Mouse (Mus musculus) cortical plate, adult 2 months (tissue): ENCODE measurements around the gene Npas3. TPM values are rescaled to one million over a fixed set of nuclear protein-coding genes. Genes with fewer than 3 reads are reported as not detected.

Experiments
- H3K27ac ChIP-seq: fragments of 200-500 bp; 2 replicates; pipeline ENCODE4 v1.5.1; 2012; ENCODE audit warnings: low read length, control low read depth, inconsistent platforms; ENCODE audit not compliant: insufficient read depth
- H3K4me1 ChIP-seq: fragments of 200-500 bp; 2 replicates; pipeline ENCODE4 v1.6.1; 2011; ENCODE audit warnings: low read length; ENCODE audit not compliant: control insufficient read depth, insufficient read depth
- H3K4me3 ChIP-seq: fragments of 200-500 bp; 2 replicates; pipeline ENCODE4 v1.5.1; 2011; ENCODE audit warnings: mild to moderate bottlenecking, low read length, control low read depth; ENCODE audit not compliant: insufficient read depth
- CTCF ChIP-seq: fragments of 200-500 bp; IDR thresholded peaks from 2 replicates; pipeline ENCODE4 v1.5.1; 2011; ENCODE audit warnings: mild to moderate bottlenecking, control low read depth, low read length; ENCODE audit not compliant: insufficient read depth; ENCODE audit errors: extremely low read depth
- POLR2A ChIP-seq: fragments of 200-500 bp; IDR thresholded peaks from 2 replicates; pipeline ENCODE4 v1.6.1; 2011; ENCODE audit warnings: mild to moderate bottlenecking, low read length, control low read depth; ENCODE audit not compliant: insufficient read depth; ENCODE audit errors: extremely low read depth
- polyA plus RNA-seq: library from polyadenylated mRNA; depleted of rRNA; stranded (reverse); fragments of >200 nt; gene quantifications from 2 replicates; pipeline ENCODE4 v1.2.3, GENCODE M21; 2012

The Npas3 gene
- polyA plus RNA-seq, 1 experiment: 7.9 TPM

DNA sequence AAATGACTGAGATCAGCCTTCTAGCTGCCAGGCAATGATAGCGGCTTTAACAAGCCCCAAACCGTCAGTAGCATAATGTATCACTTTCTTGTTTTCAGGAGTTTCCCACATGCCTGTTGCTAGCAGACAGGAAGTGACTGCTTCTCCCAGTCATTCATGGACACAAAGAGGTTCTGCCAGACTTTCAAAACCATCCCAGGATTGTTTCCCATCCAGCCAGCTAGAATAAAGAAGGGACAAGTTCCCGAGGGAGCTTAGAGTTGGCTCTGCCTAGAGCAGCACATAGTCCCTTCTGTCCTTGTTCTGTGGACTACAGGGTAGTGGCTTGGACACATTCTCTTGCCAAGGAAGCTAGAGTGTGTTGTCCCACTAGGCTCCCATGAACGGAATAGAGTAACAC, 157.4 kb downstream of the Npas3 start:
- no peaks in the 10 kb centered on the region; the same call in 1 of the 2 replicates for H3K4me1 ChIP-seq
- no peak overlapping the region for H3K27ac ChIP-seq
- no peak for TF ChIP-seq CTCF
- TF ChIP-seq POLR2A: no peak
- H3K4me3 ChIP-seq: no peak overlapping the region

DNA sequence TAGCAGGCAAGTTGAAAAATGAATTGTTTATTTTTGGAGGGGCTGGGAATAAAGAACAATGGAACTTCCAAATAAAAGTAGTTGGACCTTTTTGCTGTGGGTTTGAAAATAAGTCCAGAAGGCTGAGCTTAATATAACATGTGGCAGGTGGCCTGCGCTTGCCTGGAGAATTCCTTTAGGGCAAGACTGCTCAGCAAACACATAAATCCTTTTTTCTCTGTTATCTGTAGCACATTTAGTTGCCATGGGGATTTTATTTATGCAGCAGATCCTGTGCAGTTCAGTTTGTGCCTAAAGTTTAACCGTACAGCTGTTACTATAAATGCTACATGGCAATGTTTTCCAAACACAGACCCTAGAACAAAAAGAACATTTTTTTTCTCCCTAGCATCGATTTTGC, 159.3 kb downstream of the Npas3 start:
- no peak for TF ChIP-seq POLR2A
- TF ChIP-seq CTCF: no peak
- Histone ChIP-seq H3K27ac (no peak overlapping the region), H3K4me1 (no peaks in the 10 kb centered on the region; the same call in 1 of the 2 replicates), H3K4me3 (no peak overlapping the region)

DNA sequence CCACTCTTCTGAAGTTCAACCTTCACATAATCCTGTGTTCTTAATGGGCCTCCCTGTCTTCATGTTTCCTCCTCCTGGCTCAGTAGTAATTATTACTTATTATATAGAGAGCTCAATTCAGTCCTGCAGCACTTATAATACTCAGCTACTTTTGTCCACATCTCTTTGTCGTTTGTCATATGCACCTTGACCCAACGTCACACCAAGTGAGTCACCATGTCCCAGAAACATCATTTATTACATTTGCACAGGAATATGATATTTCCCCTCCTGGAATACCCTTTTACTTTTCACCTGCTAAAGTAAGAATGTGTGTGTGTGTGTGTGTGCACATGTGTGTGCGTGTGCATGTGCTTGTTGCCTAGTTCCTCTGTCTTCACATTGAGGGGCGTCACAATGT, 161.2 kb downstream of the Npas3 start:
- Histone ChIP-seq H3K4me1 (no peaks in the 10 kb centered on the region; the same call in 1 of the 2 replicates), H3K4me3 (no peak overlapping the region), H3K27ac (no peak overlapping the region)
- TF ChIP-seq CTCF (no peak), POLR2A (no peak)

DNA sequence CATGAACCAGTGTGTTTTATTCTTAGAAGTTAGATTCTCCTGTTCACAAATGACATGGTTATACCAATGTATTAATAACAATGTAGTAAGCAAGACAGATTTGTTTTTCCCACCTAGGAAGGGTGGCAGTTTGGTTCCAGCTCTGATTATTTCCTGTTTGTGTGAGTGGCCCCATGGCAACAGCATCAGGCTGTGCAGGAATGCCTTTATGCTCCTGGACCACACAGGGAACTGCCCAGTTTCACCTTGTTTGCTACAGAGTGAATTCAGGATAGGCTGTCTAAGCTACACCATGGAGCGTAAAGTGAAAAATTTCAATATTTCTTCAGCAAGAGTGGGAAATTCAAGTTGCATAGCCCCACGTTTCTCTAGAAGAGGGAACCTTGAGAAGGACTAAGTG, 162.2 kb downstream of the Npas3 start:
- Histone ChIP-seq H3K4me1 (no peaks in the 10 kb centered on the region; the same call in 1 of the 2 replicates), H3K4me3 (no peak overlapping the region), H3K27ac (no peak overlapping the region)
- no peak for TF ChIP-seq CTCF
- no peak for TF ChIP-seq POLR2A

DNA sequence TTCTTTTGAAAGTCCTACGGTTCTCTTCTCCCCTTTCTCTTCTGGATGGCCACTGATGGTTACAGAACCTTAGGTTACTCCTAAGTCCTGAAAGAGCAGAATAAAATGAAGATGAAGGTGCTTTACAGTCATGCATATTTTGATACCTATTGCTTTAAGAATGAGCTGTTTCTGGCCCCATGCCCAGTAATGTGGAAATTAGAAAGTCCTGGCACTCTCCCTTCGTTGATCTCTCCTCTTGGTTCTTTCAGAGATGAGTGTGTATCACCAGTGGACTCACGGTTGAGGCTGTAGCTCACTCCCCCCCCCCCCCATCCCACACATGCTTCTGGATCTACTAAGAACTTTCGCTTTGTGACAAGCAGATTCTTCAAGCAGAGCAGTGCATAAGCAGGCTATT, 167.6 kb downstream of the Npas3 start:
- Histone ChIP-seq H3K27ac (no peak overlapping the region), H3K4me3 (no peak overlapping the region), H3K4me1 (peaks cover 4% of the 10 kb centered on the region)
- TF ChIP-seq CTCF: no peak
- TF ChIP-seq POLR2A: no peak

DNA sequence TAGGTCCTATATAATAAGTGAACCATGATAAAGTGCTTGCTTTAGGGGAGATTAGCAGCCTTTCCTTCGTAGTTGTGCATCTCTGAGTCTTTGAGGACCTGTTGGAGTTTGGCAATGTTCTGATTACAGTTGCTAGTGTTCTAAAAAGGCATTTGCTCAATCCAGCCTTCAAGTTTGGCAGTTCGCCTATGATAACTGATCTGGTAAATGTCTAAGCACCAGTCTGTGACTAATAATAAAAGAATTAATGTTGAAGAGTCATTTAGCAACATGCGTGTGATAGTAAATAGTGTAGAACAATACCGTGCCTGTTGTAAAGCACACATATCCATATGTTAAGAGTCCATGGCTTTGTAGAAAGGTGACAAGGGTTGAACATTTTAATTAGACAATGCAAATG, 173.2 kb downstream of the Npas3 start:
- H3K27ac ChIP-seq: no peak overlapping the region
- H3K4me3 ChIP-seq: no peak overlapping the region
- H3K4me1 ChIP-seq: peaks cover 4% of the 10 kb centered on the region
- TF ChIP-seq POLR2A (no peak), CTCF (no peak)

DNA sequence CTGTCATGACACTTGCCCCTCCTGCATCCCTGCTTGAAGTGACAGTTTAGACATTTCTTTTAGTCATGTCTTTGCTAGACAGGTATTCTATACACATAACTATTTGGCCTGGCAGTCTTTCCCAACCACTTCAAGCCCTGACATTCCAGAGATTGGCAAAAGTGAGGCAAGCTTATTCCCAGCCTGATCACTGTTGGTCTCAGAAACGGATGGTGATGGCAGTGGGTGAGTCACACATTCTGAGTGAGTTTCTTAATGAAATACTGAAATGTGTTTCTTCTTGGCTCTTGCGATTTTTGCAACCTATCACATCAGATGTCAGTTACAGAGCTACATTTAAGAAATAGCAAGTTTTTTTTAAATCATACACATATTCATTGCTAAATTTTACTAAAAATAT, 175.2 kb downstream of the Npas3 start:
- no peak overlapping the region for H3K4me3 ChIP-seq
- TF ChIP-seq CTCF (no peak), POLR2A (no peak)
- H3K4me1 ChIP-seq: peaks cover 4% of the 10 kb centered on the region
- no peak overlapping the region for H3K27ac ChIP-seq

DNA sequence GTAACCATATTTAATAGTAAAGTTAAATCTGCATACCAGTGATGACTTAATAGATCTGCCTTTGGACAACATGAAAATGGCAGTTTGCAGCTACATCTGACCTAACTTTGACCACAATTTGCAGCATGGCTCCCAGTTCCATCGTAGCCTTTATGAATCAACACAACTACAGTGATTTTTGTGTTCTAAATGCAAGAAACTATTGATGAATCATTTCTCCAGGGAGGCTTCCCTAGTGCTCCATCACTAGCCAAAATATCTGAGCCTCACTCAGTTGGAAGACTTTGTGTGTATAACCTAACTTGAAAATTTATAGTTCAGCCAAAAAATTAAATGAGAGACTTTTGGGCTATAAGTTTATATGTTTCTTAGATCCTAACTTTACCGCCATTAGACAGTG, 177.5 kb downstream of the Npas3 start:
- no peak for TF ChIP-seq CTCF
- Histone ChIP-seq H3K27ac (no peak overlapping the region), H3K4me1 (no peaks in the 10 kb centered on the region; the same call in 1 of the 2 replicates), H3K4me3 (no peak overlapping the region)

DNA sequence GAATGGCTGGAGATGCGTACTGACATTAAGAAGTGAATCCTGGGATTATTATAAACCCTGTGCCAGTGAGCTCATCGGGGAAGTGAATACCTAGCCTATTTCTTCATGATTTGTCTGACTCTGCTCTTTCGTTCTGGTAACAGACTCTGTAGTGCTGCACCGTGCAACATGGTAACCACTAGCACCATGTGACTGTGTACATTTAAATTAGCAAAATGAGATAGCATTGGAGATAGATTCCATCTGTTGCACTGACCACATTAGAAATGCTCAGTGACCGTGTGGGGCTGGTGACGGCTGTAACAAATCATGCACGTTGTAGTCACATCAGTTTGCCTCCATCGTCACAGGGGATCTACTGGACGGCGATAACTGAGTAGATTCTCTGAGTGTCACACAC, 178.7 kb downstream of the Npas3 start:
- no peak for TF ChIP-seq POLR2A
- TF ChIP-seq CTCF: no peak
- Histone ChIP-seq H3K27ac (no peak overlapping the region), H3K4me3 (no peak overlapping the region), H3K4me1 (no peaks in the 10 kb centered on the region; the same call in 1 of the 2 replicates)

DNA sequence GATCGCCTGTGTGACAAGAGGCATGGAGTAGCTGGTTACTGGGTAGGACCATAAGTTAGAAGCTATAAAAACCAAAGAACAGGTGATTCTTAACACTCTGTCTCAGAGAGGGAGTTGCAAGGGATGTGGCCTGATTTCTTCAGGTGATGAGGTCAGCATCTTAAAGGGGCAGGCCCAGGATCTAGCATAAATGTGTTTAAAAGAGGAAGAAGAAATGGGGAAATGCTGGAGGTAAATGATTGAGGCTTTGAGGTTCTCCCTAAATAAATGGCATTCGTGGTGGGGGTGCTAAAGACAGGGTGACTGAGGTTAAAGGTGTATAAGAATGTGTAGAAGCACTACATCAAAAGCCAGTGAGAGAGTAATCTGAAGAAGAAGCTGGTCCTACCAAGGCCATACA, 193.6 kb downstream of the Npas3 start:
- Histone ChIP-seq H3K27ac (no peak overlapping the region), H3K4me1 (no peaks in the 10 kb centered on the region), H3K4me3 (no peak overlapping the region)
- TF ChIP-seq POLR2A (no peak), CTCF (no peak)

DNA sequence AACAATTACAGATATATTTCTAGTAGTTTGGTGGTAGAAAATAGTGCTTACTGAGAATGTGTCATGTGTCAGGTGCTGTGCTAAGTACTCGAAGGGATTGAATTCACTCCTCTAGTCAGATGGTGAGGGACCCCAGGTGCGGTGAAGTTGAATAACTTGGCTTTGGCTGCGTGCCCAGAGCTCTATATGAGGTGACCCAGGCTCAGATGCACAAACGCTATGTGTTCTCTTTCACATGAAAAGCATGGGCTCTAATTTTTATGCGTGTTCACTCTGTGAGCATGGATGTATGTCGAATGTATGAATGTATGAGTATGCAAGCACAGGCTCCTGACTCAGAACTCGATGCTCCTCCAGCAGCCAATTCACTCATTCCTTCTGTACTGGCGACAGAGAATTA, 199.0 kb downstream of the Npas3 start:
- Histone ChIP-seq H3K27ac (no peak overlapping the region), H3K4me3 (no peak overlapping the region), H3K4me1 (no peaks in the 10 kb centered on the region)
- TF ChIP-seq CTCF: no peak
- no peak for TF ChIP-seq POLR2A
